Mouse (Mus musculus): ENCODE results near the gene Cdc25a.

DNA sequence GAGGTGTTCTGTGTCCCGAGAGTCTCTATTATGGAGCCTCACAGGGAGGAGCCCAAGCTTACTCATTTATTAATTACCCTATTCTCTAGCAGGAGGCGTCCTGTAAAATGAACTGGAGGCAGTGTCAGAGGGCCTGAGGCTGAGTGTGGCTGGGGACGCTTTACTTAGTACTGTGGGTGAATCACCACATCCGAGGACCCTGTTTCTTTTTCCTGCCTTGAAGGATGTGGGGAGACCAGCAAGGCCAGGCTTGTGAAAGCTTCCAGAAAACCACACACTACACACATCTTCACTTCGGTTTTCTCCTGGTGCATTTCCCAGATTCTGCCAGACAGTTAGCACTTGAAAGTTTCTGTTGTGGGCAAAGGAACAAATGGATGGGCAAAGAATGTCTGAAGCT, 27.4 kb downstream of the Cdc25a start:
- TF ChIP-seq CTCF (IDR thresholded peaks at IDR 0.05; ENCODE audit: low read depth) (no peak), EP300 (IDR thresholded peaks at IDR 0.05; ENCODE audit: low read depth) (no peak)
